Mouse (Mus musculus): ENCODE results near the gene Rps3a1.

GRCm38 (mm10) chr3:86142263-86142933 lies at the start of gene Rps3a1:
- peak; percentile 100 for TF ChIP-seq CTCF (IDR thresholded peaks at IDR 0.05; ENCODE audit: low read depth)
- TF ChIP-seq EP300 (IDR thresholded peaks at IDR 0.05; ENCODE audit: low read depth), result peak; percentile 86

Data from liver, embryonic 14.5 days (tissue).